Mouse (Mus musculus): Measurements from ENCODE around the gene Dcakd.

Gene Dcakd

GRCm38 (mm10) chr11:103046286-103046685 lies 18.2 kb upstream of the Dcakd start:
- no peak for DNase-seq (ENCODE audit: low read depth, low spot score)

- no peak for DNase-seq (ENCODE audit: low read depth, low spot score)
These were observed 15.8 kb upstream of the Dcakd start for GRCm38 (mm10) chr11:103043982-103044381.

GRCm38 (mm10) chr11:103042828-103043227 lies 14.7 kb upstream of the Dcakd start:
- no peak for DNase-seq (ENCODE audit: low read depth, low spot score)

GRCm38 (mm10) chr11:103038037-103038436 lies 9.9 kb upstream of the Dcakd start:
- DNase-seq (ENCODE audit: low read depth, low spot score), result no peak

- no peak for DNase-seq (ENCODE audit: low read depth, low spot score)
These were observed 8.8 kb upstream of the Dcakd start for GRCm38 (mm10) chr11:103036881-103037465.

GRCm38 (mm10) chr11:103035007-103035406 lies 6.9 kb upstream of the Dcakd start:
- no peak for DNase-seq (ENCODE audit: low read depth, low spot score)

- DNase-seq (ENCODE audit: low read depth, low spot score), result no peak
These were observed 4.9 kb upstream of the Dcakd start for GRCm38 (mm10) chr11:103033030-103033429.

GRCm38 (mm10) chr11:103027570-103028175 lies 460 bp downstream of the Dcakd start:
- no peak for DNase-seq (ENCODE audit: low read depth, low spot score)

- no peak for DNase-seq (ENCODE audit: low read depth, low spot score)
These were observed 1.2 kb downstream of the Dcakd start for GRCm38 (mm10) chr11:103026901-103027300.

GRCm38 (mm10) chr11:103023974-103024373 lies 4.2 kb downstream of the Dcakd start:
- DNase-seq (ENCODE audit: low read depth, low spot score), result no peak

- DNase-seq (ENCODE audit: low read depth, low spot score), result no peak
These were observed 7.3 kb downstream of the Dcakd start for GRCm38 (mm10) chr11:103020713-103021335.

- no peak for DNase-seq (ENCODE audit: low read depth, low spot score)
These were observed 8.8 kb downstream of the Dcakd start for GRCm38 (mm10) chr11:103019325-103019724.

- no peak for DNase-seq (ENCODE audit: low read depth, low spot score)
These were observed 9.3 kb downstream of the Dcakd start for GRCm38 (mm10) chr11:103018860-103019259.

GRCm38 (mm10) chr11:103017661-103018060 lies 10.5 kb downstream of the Dcakd start:
- DNase-seq (ENCODE audit: low read depth, low spot score), result no peak

- DNase-seq (ENCODE audit: low read depth, low spot score), result peak; percentile 91
These were observed 11.2 kb downstream of the Dcakd start for GRCm38 (mm10) chr11:103016930-103017329.

GRCm38 (mm10) chr11:103015881-103016825 lies 12.0 kb downstream of the Dcakd start:
- no peak for DNase-seq (ENCODE audit: low read depth, low spot score)

- DNase-seq (ENCODE audit: low read depth, low spot score), result no peak
These were observed 17.0 kb downstream of the Dcakd start for GRCm38 (mm10) chr11:103011206-103011497.

- DNase-seq (ENCODE audit: low read depth, low spot score), result no peak
These were observed 17.5 kb downstream of the Dcakd start for GRCm38 (mm10) chr11:103010454-103011205.

- no peak for DNase-seq (ENCODE audit: low read depth, low spot score)
These were observed 18.9 kb downstream of the Dcakd start for GRCm38 (mm10) chr11:103009208-103009607.

GRCm38 (mm10) chr11:103008558-103008957 lies 19.6 kb downstream of the Dcakd start:
- no peak for DNase-seq (ENCODE audit: low read depth, low spot score)

- DNase-seq (ENCODE audit: low read depth, low spot score), result no peak
These were observed 21.2 kb downstream of the Dcakd start for GRCm38 (mm10) chr11:103007001-103007340.
